Mouse (Mus musculus) brain, embryonic 18.5 days (tissue): Measurements from ENCODE around the gene Gadd45g.
"Not testable (repeated sequence)": the region's sequence is repeated elsewhere in the genome, so short reads cannot be mapped to it uniquely, and the experiment has no call there.

Source experiments
- DNase-seq: peaks from one replicate; pipeline ENCODE4 v3.0.0-alpha.2; 2012; ENCODE audit warnings: low read depth, low spot score

Gene Gadd45g

DNA sequence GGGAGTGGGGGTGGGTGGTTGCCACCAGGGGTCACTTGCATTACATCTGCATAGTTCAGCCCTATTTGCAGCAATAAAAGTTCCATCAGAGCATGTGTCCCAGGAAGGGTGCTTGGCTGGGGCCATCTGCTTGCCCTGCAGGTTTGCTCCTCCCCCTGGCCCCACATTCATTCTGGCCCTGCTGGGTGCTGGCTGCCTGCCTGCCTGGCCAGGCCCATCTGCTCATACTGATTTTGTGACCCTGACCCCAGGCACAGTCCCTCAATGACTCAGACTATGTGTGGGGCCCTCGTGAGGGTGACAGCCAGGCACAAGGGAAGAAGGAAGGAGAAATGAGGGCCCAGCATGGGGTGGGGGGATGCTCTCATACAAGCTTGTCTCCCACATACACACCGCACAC is 12.9 kb upstream of the Gadd45g start:
- no peak for DNase-seq

DNA sequence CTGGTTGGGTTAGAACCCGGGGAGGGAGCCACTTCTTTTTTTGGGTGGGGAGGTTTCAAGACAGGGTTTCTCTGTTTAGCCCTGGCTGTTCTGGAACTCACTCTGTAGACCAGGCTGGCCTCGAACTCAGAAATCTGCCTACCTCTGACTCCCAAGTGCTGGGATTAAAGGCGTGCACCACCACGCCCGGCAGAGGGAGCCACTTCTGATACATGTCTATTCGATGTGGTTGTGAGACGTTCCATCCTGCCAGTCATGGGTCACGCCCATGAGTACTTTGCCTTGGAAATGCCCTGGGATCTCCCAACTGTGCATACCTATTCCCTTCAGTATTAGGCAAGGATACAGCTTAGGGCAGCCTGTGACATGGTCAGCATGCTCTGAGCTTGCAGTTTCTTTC is 12.5 kb upstream of the Gadd45g start:
- DNase-seq: not testable (repeated sequence)

DNA sequence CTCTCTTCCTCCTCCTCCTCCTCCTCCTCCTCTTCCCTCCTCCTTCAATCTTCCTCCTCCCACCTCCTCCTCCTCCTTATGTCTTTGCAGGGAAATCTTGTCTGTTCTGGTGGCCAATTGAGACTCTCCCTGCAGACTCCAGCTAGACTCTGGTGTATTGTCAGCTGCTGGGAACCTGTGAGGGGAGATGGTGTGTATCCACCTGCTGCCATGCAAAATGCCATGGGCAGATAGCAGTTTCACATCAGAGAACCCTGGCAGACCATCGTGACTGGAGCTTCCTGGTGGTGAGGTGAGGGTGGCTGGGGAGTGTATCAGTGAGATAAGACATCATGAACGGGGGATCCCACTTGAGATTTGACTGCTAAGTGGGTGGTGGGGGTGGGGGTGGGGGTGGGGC is 12.0 kb upstream of the Gadd45g start:
- DNase-seq: no peak

DNA sequence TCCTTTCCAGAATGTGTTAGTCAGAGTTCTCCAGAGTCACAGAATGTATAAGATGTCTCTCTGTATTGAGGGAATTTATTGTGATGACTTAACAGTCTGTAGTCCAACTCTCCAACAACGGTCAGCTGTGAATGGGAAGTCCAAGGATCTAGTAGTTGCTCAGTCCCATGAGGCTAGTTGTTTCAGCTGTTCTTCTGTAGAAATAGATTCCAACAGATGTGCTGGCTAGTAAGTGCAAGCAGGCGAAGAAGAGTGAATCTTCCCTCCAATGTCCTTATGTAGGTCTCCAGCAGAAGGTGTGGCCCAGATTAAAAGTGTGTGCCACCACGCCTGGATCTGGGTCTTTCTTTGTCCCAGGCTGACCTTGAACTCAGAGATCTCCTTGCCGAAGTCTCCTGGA is 11.3 kb upstream of the Gadd45g start:
- not testable (repeated sequence) for DNase-seq

DNA sequence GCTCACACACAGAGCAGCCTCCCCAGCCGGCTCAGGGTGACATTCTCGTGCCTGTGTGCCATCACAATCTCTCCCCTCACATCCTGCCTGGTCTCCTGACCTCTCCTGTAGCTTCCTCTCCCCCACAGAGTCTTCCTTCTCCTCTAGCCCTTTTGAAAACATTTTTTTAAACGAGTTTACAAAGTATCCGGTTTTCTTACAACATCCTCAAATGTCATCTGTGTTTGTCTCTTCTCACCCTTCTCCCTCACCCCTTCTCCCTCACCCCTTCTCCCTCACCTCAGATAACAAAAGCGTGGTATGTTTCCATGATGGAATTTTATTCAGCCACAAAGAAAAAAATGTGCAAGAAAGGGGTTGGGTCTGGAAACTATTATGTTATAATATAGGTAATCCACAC is 9.1 kb upstream of the Gadd45g start:
- no peak for DNase-seq

DNA sequence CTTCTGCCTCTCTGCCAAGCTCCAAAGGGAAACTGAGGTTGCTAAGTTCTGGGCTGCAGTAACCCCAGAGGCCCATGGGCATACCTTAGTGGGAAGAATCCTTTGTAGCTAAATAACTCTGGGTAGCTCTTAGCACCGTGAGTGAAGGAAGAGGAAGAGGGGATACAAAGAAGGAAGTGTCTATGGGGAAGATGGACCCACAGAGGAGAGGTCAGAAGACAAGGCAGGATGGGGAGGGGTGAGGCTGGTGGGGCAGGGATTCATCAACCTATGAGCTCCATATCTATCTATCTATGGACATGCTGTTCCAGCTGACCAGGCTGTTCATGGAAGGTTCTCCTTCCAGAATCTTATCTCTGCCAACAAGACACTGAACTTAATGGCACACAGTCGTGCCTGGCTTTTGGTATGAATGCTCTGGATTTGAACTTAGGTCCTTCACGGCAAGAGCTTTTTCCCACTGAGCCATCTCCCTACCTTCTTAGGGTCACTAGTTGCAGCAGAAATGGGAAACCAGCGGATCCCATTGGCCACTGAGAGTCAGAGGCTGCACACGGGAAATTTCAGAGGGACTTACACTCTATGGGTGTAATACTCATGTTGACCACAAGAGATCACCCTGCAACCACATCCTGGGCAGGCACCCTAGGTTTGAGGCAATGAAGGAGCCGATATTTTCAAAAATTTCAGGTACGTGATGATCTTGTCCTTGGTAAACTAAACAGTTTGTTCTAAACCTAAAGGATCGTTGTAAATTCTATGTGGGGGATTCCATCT is 7.0 kb upstream of the Gadd45g start:
- no peak for DNase-seq

DNA sequence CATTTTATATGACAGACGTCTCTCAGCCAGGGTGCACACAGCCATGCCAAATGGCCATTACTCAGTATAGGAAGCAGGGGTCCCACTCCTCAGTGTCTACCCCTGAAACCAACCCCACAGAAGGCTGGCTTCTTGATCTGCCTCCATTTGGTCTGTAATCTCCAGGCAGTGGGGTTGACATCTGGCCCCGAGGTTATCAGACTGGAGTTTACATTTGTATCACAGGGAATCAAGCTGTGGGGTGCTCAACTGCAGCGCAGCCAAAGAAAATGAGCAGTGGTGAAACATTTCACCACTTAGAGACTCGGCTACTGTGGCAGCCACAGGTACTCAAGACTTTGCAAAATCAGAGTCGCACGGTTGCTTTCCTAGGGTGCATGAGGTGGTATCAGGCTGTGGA is 5.8 kb upstream of the Gadd45g start:
- no peak for DNase-seq

DNA sequence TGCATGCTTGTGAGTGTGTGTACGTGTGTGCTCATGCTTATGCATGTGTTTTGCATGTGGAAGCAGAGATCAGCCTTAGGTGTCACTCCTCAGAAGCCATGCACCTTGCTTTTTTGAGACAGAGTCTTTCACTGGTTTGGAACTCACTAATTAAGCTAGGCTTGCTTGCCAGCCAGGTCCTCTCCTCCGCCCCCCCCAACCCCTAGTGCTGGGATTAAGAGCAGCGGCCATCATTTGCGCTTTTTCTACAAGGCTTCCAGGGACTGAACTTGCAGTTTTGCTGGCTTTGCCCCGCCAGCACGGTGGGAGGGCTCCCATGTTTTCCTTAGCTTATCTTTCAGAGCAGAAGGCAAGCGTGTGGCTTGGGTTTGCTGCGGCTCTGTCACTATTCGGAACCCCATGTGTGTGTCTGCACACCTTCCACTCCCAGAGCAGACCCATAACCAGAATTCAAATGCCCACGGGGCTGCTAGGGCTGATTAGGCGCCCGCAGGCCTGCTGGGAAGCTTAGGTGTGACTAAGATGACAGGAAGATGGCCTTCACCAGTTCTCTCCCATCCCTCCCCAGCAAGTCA is 4.8 kb upstream of the Gadd45g start:
- DNase-seq: no peak

DNA sequence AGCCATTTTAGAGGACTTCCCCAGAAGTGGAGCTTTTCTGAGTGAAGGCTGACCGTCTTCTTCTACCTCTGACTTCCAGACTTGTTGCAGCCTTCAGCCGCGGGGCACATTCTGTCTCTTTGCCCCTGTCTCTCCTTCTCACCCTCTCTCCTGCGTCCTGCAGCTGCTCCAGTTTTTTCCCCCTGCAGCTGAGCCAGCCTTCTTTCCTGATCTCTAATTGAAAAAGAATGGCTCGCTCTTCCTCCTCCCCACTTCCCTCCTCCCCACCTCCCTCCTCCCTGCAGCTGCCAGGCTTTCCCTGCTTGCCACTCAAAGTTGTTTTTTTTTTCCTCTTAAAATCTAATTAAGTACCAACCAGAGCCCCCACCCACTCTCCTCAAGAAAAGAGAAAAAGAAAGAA is 4.3 kb upstream of the Gadd45g start:
- no peak for DNase-seq

DNA sequence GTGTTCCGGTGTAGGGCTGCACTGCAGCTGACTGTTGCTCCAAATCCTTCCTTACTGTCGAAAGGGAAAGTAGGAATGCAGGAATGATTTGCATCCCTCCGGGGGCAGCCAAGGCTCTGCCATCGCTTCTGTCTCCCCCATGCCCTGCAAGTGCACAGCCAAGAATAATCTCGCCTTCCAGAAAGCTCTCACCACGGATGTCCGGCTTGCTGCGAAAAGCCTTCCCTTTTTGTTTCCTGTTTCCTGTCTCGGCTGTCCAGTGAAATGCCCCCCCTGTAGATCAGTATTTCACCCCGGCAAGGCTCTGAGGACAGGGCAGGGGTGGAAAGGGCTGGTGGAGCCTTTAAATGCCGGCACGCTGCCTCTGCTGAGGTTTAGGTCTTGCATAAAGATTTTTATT is 3.7 kb upstream of the Gadd45g start:
- DNase-seq: no peak

DNA sequence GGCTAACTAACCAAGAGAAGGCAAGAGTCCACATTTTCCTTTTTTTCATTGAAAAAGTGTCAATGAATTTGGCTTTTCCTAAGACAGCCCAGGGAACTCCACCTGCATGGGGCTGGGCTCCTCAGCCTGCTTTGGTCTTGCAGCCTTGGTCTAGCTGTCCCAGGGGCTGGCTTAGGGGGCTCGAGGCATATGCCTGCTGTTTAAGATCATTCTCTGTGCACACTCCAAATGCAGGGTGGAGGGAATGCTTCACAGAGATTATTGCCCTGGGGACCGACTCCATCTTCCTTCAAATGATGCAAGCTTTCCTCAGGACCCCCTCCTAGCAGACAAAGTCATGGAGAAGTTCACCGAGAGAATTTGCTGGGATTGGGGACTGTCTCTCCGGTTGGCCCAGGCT is 3.2 kb upstream of the Gadd45g start:
- DNase-seq: no peak

DNA sequence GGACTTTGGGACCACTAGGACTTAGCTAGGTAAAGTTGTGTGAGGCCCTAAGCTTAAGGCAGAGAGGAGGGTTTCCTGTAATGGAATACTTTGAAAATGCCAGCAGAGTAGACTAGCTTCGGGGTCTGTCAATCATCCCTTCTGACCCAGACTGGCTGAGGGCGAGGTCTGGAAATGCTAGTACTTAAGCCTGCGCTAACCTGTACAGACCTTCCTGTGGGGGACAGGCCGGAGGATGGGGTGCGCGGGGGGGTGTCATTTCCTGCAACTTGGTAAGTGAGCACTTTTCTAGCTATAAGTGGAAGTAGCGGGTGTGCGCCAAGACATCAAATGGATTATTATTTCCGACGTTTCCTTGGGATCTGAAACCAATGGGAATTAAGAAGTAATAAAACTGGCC is 2.4 kb upstream of the Gadd45g start:
- DNase-seq: no peak

DNA sequence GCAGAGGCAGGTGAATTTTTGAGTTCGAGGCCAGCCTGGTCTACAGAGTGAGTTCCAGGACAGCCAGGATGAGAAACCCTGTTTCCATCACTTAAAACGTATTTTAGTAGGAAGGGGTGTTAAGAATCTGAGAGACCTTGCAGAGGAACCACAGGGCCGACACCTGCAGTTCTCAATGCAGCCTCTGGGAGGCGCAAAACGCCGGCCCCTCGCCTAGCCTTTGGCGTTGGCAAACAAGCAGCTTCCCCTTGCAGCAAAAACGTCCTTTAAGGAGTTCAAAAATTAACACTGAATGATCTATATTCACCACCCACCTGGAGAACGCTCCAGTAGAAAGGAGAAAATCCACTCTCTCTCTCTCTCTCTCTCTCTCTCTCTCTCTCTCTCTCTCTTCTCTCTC is 1.8 kb upstream of the Gadd45g start:
- DNase-seq: no peak

DNA sequence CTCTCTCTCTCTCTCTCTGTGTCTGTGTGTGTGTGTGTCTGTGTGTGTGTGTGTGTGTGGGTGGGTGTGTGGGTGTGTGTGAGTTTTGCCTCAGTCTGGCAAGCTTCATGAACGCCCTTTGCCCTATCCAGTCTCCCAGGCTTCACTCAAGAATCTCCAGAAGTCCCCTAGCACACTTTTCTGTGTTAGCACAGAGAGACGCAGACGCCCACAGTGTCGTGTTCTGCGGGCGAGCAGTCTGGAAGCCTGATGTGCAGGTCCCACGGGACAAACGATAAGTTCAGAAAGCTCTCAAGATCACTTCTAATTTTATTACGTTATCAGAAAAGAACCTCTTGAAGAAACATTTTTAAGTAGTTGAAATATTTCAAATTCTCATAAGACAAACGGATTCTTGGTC is 1.4 kb upstream of the Gadd45g start:
- no peak for DNase-seq

DNA sequence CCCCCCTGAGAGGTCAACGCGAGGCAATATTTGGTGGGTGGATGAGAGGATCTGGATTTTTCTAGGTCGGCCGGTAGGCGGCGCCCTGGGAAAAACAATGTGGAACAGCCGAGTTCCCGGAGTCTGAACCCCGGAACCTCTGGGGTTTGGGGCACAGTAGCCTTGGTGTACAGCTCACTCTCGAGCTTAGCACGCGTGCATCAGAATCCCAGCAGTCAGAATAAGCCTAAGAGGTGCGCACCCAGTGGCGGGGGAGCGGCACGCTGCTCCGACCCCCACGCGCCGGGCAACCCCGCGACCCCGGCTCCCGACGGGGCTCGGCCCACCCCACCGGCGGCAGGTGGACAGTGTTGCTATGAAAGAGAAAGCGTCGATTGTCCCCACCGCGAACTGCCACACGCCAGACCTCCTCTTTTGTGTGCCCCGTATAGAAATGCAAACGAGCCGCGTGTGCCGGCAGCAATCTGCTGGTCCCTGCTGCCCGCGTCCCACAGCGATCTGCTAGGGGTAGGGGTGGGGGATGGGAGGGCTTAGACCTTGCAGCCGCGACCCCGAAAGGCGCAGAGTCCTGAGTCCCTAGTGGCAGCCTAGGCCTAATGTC is 787 bp upstream of the Gadd45g start:
- DNase-seq: no peak

DNA sequence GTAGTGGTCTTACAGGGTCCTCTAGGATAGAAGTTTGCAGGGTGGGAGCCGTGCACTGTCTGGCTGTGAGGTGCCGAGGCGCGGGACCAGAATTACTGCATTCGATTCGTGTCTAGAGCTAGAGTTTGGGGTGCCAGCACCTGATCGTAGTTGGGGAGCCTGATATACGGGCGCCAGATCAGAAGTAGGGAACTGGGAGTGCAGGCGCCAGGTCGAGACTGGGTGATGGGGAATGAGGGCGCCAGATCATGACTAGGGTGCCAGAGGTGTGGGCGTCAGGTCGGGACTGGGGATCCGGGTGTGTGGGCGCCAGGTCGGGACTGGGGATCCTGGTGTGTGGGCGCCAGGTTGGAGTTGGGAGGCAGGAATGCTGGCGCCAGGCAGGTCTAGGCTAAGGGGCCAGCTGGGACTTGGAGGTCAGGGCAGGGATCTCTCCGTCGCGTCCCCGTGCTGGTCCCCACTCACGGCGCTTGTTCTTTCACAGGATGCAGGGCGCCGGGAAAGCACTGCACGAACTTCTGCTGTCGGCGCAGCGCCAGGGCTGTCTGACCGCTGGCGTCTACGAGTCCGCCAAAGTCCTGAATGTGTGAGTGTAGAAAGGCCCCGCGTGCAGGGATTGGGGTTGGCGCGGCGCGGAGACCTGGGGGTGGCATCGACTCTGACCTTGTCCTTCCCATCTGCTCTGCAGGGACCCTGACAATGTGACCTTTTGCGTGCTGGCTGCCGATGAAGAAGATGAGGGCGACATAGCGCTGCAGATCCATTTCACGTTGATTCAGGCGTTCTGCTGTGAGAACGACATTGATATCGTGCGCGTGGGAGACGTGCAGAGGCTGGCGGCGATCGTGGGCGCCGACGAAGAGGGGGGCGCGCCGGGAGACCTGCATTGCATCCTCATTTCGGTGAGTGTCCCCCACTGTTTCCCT is 653 bp downstream of the Gadd45g start:
- no peak for DNase-seq

DNA sequence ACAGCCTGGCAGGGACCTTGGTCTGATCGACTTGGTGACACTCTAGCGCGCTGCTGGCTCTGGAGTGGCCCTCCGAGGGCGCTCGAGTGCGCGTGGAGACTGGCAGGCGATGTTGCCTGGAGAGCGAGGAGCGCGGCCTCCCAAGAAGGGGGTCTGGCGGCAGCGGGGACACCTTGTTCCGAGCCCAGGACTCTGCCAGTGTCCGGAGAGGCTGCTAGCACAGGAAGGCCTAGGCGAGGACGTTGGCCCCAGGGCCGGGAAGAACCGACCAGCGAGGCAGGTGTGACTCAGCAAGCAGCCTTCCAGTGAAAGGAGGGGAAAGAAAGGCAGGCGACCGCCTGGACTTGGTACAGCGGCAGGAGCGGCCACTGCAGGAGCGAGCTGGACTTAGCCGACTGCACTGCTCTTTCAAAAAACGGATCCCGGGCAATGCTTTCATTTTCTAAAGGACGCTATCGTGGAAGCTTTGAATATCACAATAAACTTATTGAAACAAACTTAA is 1.6 kb downstream of the Gadd45g start:
- no peak for DNase-seq

DNA sequence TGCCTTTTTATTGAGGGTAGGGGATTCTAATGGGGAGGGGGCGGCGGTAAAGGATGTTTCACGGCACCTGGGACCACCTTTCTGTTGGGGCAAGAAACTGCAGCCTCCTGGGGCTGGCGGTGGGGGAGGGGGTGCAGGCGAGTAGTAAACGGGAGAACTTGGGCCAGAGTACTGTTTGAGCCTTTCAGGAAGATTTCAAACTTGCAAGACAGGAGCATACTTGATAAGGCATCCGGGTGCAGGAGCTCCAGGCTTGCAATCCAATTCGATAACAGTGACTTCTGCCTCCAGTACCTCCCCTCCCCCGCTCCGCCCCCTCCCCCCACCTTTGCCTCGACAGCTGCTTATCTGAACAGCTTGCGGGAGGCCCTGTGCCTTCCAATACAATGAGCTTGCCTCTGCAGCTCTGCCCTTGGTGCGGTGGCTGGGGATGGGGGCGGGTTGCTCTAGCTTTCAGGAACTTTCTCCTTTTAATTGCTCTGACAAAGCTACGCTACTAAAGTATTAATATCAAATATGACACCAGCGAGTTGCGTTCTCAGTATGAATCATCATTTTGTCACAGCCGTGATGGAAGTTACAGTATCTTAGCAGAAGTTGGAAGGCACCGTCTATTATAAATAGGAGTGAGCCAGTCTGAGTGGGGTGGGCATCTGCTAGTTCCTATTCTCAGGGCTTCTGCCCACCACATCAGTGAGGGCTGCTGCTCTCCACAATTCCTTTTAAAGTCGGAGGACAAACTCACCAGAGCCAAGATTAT is 2.2 kb downstream of the Gadd45g start:
- no peak for DNase-seq

DNA sequence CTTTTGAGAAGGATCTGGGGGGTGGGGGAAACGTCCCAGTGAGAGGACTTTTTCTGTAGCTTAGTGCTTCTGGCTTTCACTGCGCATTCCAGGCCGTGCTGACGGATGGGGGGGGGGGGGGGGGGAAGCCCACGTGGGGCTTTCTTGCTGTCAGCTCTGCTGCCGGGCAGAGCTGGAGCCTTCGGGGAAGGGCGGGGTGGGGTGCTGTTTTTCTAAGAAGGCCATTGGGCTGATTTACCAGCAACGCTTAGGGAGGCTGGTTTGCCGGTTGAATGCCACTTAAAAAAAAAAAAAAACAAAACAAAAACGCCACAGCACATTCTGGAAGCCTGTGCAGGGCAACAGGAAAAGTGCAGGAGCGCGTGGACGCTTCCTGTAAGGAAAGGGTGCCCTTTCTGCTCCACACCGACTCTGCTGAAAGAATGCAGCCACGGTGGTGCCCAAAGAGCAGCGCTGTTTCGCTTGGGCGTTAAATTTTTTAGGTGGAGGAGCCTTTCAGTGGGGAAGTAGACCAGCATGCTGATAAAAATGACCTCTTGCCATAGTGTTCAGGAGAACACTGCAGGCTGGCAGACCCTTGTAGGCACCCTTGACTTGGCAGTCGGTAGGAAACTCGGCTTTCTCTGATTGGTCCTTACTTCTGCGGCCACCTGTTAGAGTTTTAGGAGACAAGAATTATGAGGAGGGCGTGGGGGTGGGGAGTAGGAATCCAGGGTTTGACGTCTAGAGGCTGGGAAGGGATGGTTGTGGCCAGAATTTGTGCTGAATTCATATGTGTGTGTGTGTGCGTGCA is 3.0 kb downstream of the Gadd45g start:
- no peak for DNase-seq

DNA sequence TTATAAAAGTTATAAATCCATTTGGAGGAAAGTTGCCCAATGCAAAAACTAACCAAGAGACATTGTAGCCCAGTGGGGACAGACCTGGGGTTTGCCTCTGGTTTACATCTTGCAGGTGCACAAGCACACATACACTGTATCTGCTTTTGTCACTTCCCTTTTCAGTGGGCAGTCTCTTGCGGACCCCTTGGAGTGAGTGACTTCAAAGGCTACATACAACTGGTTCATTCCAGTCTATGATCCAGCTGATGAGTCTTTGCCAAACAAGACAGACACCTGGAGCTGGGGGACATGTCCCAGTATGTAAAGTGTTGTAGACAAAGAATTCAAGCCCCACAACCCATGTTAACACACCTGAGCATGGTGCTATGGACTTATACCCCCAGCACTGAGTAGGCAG is 4.1 kb downstream of the Gadd45g start:
- DNase-seq: no peak
